Mouse (Mus musculus): ENCODE results near the gene Ddc. TPM values are rescaled to one million over a fixed set of nuclear protein-coding genes. Genes with fewer than 3 reads are reported as not detected.

Gene Ddc
- polyA plus RNA-seq, 1 experiment from 2014 or later, result 48.7 TPM

- no peak overlapping the region for H3K4me2 ChIP-seq (ENCODE audit: low read depth, low read length)
- H3K9me3 ChIP-seq (replicated peaks; ENCODE audit: control insufficient read depth, low read length), result no peaks in the 10 kb centered on the region
- H3K4me3 ChIP-seq (replicated peaks; ENCODE audit: low read length), result no peak overlapping the region
- no peak overlapping the region for H3K27ac ChIP-seq (ENCODE audit: low read length)
- no peaks in the 10 kb centered on the region for H3K27me3 ChIP-seq (ENCODE audit: control insufficient read depth, insufficient read depth, low read length)
- WGBS, result 86% methylated on average over 4 of the region's 4 CpGs
- H3K9ac ChIP-seq (ENCODE audit: low read length), result no peak overlapping the region
- no peak for ATAC-seq (ENCODE audit: insufficient read depth, low FRiP score)
- H3K36me3 ChIP-seq (ENCODE audit: control insufficient read depth, insufficient read depth, low read length), result no peaks in the 10 kb centered on the region
- H3K4me1 ChIP-seq (ENCODE audit: control insufficient read depth, insufficient read depth, low read length), result no peaks in the 10 kb centered on the region
Measured at GRCm38 (mm10) chr11:11772196-11772595, 125.7 kb downstream of the Ddc start.

GRCm38 (mm10) chr11:11770691-11771090, 127.3 kb downstream of the Ddc start:
- 76% methylated on average over 3 of the region's 3 CpGs for WGBS
- ATAC-seq (ENCODE audit: insufficient read depth, low FRiP score), result no peak
- H3K9ac ChIP-seq (ENCODE audit: low read length), result no peak overlapping the region
- no peak overlapping the region for H3K4me2 ChIP-seq (ENCODE audit: low read depth, low read length)
- H3K4me3 ChIP-seq (replicated peaks; ENCODE audit: low read length), result no peak overlapping the region
- no peaks in the 10 kb centered on the region for H3K36me3 ChIP-seq (ENCODE audit: control insufficient read depth, insufficient read depth, low read length)
- no peaks in the 10 kb centered on the region for H3K4me1 ChIP-seq (ENCODE audit: control insufficient read depth, insufficient read depth, low read length)
- H3K9me3 ChIP-seq (replicated peaks; ENCODE audit: control insufficient read depth, low read length), result no peaks in the 10 kb centered on the region
- H3K27ac ChIP-seq (ENCODE audit: low read length), result no peak overlapping the region
- H3K27me3 ChIP-seq (ENCODE audit: control insufficient read depth, insufficient read depth, low read length), result no peaks in the 10 kb centered on the region

- ATAC-seq (ENCODE audit: insufficient read depth, low FRiP score), result no peak
- Histone ChIP-seq H3K9ac (ENCODE audit: low read length) (no peak overlapping the region), H3K4me1 (ENCODE audit: control insufficient read depth, insufficient read depth, low read length) (no peaks in the 10 kb centered on the region), H3K4me3 (replicated peaks; ENCODE audit: low read length) (no peak overlapping the region), H3K9me3 (replicated peaks; ENCODE audit: control insufficient read depth, low read length) (no peaks in the 10 kb centered on the region), H3K4me2 (ENCODE audit: low read depth, low read length) (no peak overlapping the region), H3K27me3 (ENCODE audit: control insufficient read depth, insufficient read depth, low read length) (no peaks in the 10 kb centered on the region), H3K36me3 (ENCODE audit: control insufficient read depth, insufficient read depth, low read length) (no peaks in the 10 kb centered on the region), H3K27ac (ENCODE audit: low read length) (no peak overlapping the region)
- 88% methylated on average over 20 of the region's 20 CpGs for WGBS
Measured at GRCm38 (mm10) chr11:11769281-11769680, 128.7 kb downstream of the Ddc start.

GRCm38 (mm10) chr11:11768057-11768456, 129.9 kb downstream of the Ddc start:
- no peak overlapping the region for H3K4me2 ChIP-seq (ENCODE audit: low read depth, low read length)
- no peaks in the 10 kb centered on the region for H3K27me3 ChIP-seq (ENCODE audit: control insufficient read depth, insufficient read depth, low read length)
- 83% methylated on average over 2 of the region's 2 CpGs for WGBS
- no peak overlapping the region for H3K4me3 ChIP-seq (replicated peaks; ENCODE audit: low read length)
- no peaks in the 10 kb centered on the region for H3K36me3 ChIP-seq (ENCODE audit: control insufficient read depth, insufficient read depth, low read length)
- no peak overlapping the region for H3K27ac ChIP-seq (ENCODE audit: low read length)
- no peak overlapping the region for H3K9ac ChIP-seq (ENCODE audit: low read length)
- no peak for ATAC-seq (ENCODE audit: insufficient read depth, low FRiP score)
- no peaks in the 10 kb centered on the region for H3K9me3 ChIP-seq (replicated peaks; ENCODE audit: control insufficient read depth, low read length)
- no peaks in the 10 kb centered on the region for H3K4me1 ChIP-seq (ENCODE audit: control insufficient read depth, insufficient read depth, low read length)

GRCm38 (mm10) chr11:11766736-11767135, 131.2 kb downstream of the Ddc start:
- Histone ChIP-seq H3K27me3 (ENCODE audit: control insufficient read depth, insufficient read depth, low read length) (no peaks in the 10 kb centered on the region), H3K27ac (ENCODE audit: low read length) (no peak overlapping the region), H3K9me3 (replicated peaks; ENCODE audit: control insufficient read depth, low read length) (no peaks in the 10 kb centered on the region), H3K36me3 (ENCODE audit: control insufficient read depth, insufficient read depth, low read length) (no peaks in the 10 kb centered on the region), H3K9ac (ENCODE audit: low read length) (no peak overlapping the region), H3K4me3 (replicated peaks; ENCODE audit: low read length) (no peak overlapping the region), H3K4me2 (ENCODE audit: low read depth, low read length) (no peak overlapping the region), H3K4me1 (ENCODE audit: control insufficient read depth, insufficient read depth, low read length) (no peaks in the 10 kb centered on the region)
- ATAC-seq (ENCODE audit: insufficient read depth, low FRiP score), result no peak

- no peak overlapping the region for H3K4me2 ChIP-seq (ENCODE audit: low read depth, low read length)
- no peak overlapping the region for H3K9ac ChIP-seq (ENCODE audit: low read length)
- H3K27me3 ChIP-seq (ENCODE audit: control insufficient read depth, insufficient read depth, low read length), result no peaks in the 10 kb centered on the region
- no peak overlapping the region for H3K27ac ChIP-seq (ENCODE audit: low read length)
- no peaks in the 10 kb centered on the region for H3K9me3 ChIP-seq (replicated peaks; ENCODE audit: control insufficient read depth, low read length)
- 85% methylated on average over 1 of the region's 1 CpGs for WGBS
- ATAC-seq (ENCODE audit: insufficient read depth, low FRiP score), result no peak
- no peak overlapping the region for H3K4me3 ChIP-seq (replicated peaks; ENCODE audit: low read length)
- no peaks in the 10 kb centered on the region for H3K36me3 ChIP-seq (ENCODE audit: control insufficient read depth, insufficient read depth, low read length)
- H3K4me1 ChIP-seq (ENCODE audit: control insufficient read depth, insufficient read depth, low read length), result no peaks in the 10 kb centered on the region
Measured at GRCm38 (mm10) chr11:11766105-11766504, 131.8 kb downstream of the Ddc start.

- no peaks in the 10 kb centered on the region for H3K36me3 ChIP-seq (ENCODE audit: control insufficient read depth, insufficient read depth, low read length)
- ATAC-seq (ENCODE audit: insufficient read depth, low FRiP score), result no peak
- H3K27ac ChIP-seq (ENCODE audit: low read length), result no peak overlapping the region
- H3K4me2 ChIP-seq (ENCODE audit: low read depth, low read length), result no peak overlapping the region
- 82% methylated on average over 1 of the region's 1 CpGs for WGBS
- H3K4me3 ChIP-seq (replicated peaks; ENCODE audit: low read length), result no peak overlapping the region
- H3K4me1 ChIP-seq (ENCODE audit: control insufficient read depth, insufficient read depth, low read length), result no peaks in the 10 kb centered on the region
- no peak overlapping the region for H3K9ac ChIP-seq (ENCODE audit: low read length)
- no peaks in the 10 kb centered on the region for H3K9me3 ChIP-seq (replicated peaks; ENCODE audit: control insufficient read depth, low read length)
- H3K27me3 ChIP-seq (ENCODE audit: control insufficient read depth, insufficient read depth, low read length), result no peaks in the 10 kb centered on the region
Measured at GRCm38 (mm10) chr11:11765414-11765813, 132.5 kb downstream of the Ddc start.

Other genes starting within 250 kb of the Ddc start
- gene Ikzf1, start 213.1 kb downstream of the Ddc start, polyA plus RNA-seq (2015; fragmentation: Nextera tagmentation; extraction: Ambion mirVana), result 3.5 and 3.8 TPM in 2 replicates
- 47.3 and 50.1 TPM in 2 replicates for gene Fignl1, start 89.2 kb downstream of the Ddc start, polyA plus RNA-seq (2015; fragmentation: Nextera tagmentation; extraction: Ambion mirVana)
- 361 and 397 TPM in 2 replicates for gene Grb10, start 140.5 kb upstream of the Ddc start, polyA plus RNA-seq (2015; fragmentation: Nextera tagmentation; extraction: Ambion mirVana)

Measured in stomach, embryonic 16.5 days (tissue).